Mouse (Mus musculus) kidney, adult 2 months (tissue): ENCODE measurements at regions not wholly inside any gene's neighbourhood (a gene's known extent, or its start where the extent isn't known, plus 50 kb on each side); places are given as distances from the start of the nearest gene placed in this dataset.

ENCODE experiments used
- DNase-seq: peaks from one replicate; pipeline ENCODE4 v3.0.0; 2021
- H3K27ac ChIP-seq: fragments of 200-500 bp; 2 replicates; pipeline ENCODE4 v1.5.1; 2012; ENCODE audit warnings: low read depth, low read length, control low read depth, inconsistent platforms; ENCODE audit not compliant: insufficient read depth
- H3K27me3 ChIP-seq: fragments of 200-500 bp; replicated peaks from 2 replicates; pipeline ENCODE4 v1.6.1; 2012; ENCODE audit warnings: mild to moderate bottlenecking, moderate library complexity, low read length, inconsistent platforms; ENCODE audit not compliant: control insufficient read depth, insufficient read depth
- H3K36me3 ChIP-seq: fragments of 200-500 bp; 2 replicates; pipeline ENCODE4 v1.6.1; 2012; ENCODE audit warnings: mild to moderate bottlenecking, moderate library complexity, low read length, inconsistent platforms; ENCODE audit not compliant: control insufficient read depth, insufficient read depth
- H3K4me1 ChIP-seq: fragments of 200-500 bp; 2 replicates; pipeline ENCODE4 v1.6.1; 2011; ENCODE audit warnings: low read length; ENCODE audit not compliant: control insufficient read depth, insufficient read depth
- H3K4me3 ChIP-seq: fragments of 200-500 bp; 2 replicates; pipeline ENCODE4 v1.5.1; 2011; ENCODE audit warnings: mild to moderate bottlenecking, low read depth, low read length, control low read depth; ENCODE audit not compliant: insufficient read depth
- CTCF ChIP-seq: fragments of 200-500 bp; conservative IDR thresholded peaks from 2 replicates; pipeline ENCODE4 v1.5.1; 2011; ENCODE audit warnings: low read depth, mild to moderate bottlenecking, control low read depth, low read length, moderate library complexity, mixed read lengths; ENCODE audit not compliant: insufficient read depth, insufficient read length
- POLR2A ChIP-seq: fragments of 200-500 bp; IDR thresholded peaks from one replicate; pipeline ENCODE4 v1.6.1; 2011; ENCODE audit warnings: low read depth, low read length, control low read depth
- WGBS: fragments of 180-500 bp; shearing (Covaris S2); methylation state at CpG from one replicate; pipeline ENCODE4 v1.1.7; 2018; 5-methylcytosine and 5-hydroxymethylcytosine counted together

DNA sequence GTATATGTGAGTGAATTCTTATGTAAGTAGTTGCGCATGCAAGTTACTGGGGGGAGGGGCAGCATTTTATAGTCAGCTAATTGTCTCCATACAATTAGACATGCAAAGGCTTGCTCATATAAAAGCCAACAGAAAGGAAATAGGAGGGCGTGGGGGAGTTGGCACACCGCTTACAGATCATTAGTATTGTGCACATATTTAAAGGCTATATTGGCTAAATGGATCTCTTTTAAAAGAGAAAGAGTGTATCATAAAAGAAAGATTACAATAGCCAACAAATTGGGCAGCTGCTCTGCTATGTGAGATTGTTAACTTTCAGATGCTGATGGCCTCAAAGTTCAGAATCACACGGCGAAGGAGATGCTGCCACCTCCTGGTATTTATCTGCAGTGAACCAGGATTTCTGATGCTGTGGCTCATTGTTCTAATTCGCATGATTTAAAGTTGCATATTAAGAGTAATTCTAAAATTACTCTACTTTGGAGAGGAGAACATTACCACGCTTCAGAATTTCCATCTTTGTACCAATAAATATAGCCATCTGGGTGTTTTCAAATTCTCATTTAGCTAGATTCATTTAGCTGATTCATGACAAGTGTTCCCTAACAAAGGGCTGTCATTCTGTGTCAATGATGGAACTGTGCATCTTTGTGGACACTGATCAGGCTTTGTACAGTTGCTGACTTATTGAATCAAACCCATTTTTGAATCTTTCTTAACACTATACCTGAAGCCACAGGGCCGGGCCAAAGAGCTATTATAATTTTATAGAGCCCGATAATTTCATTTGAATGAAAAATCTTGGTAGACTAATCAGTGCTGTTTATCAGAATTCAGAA, 156.7 kb upstream of the Pdzrn3 start:
- no peak for TF ChIP-seq POLR2A
- peak; percentile 80 for TF ChIP-seq CTCF
- Histone ChIP-seq H3K27ac (no peak overlapping the region), H3K4me1 (no peaks in the 10 kb centered on the region), H3K36me3 (no peaks in the 10 kb centered on the region), H3K27me3 (no peaks in the 10 kb centered on the region), H3K4me3 (no peak overlapping the region)
- peak; percentile 51 for DNase-seq
- 45% methylated on average over 9 of the region's 9 CpGs for WGBS

- Histone ChIP-seq H3K36me3 (no peaks in the 10 kb centered on the region), H3K27me3 (no peaks in the 10 kb centered on the region), H3K4me1 (no peaks in the 10 kb centered on the region), H3K27ac (no peak overlapping the region), H3K4me3 (peak overlapping the region; percentile 39)
- DNase-seq, result no peak
- 50% methylated on average over 7 of the region's 7 CpGs for WGBS
- TF ChIP-seq POLR2A, result no peak
- TF ChIP-seq CTCF, result no peak
These were observed 154.7 kb upstream of the Pdzrn3 start for GRCm38 (mm10) chr6:101532436-101532835.

DNA sequence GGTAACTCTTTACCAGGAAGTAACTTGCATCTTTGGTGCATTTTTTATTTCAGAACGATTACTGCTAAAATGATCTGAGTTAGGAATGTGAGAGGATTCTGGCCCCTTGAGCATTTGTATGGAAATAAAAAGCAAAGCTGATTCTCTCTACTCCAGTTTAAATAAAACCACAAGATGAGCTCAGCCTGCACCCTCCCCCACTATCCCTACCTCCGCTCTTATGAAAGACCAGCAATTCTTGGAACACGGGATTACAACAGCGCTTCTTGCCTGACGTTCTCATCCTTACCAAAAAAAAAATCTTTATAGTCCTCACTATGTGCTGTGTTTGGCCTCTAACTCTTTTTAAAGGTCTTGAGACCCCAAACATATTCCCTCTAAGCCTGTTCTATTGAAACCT, 154.2 kb upstream of the Pdzrn3 start:
- TF ChIP-seq CTCF, result no peak
- TF ChIP-seq POLR2A, result no peak
- WGBS, result 75% methylated on average over 5 of the region's 5 CpGs
- no peak for DNase-seq
- H3K4me3 ChIP-seq, result no peak overlapping the region
- H3K27ac ChIP-seq, result no peak overlapping the region
- no peaks in the 10 kb centered on the region for H3K36me3 ChIP-seq
- H3K27me3 ChIP-seq, result no peaks in the 10 kb centered on the region
- no peaks in the 10 kb centered on the region for H3K4me1 ChIP-seq

GRCm38 (mm10) chr6:101525129-101525528, 147.4 kb upstream of the Pdzrn3 start:
- H3K27ac ChIP-seq, result no peak overlapping the region
- TF ChIP-seq POLR2A, result no peak
- no peak for TF ChIP-seq CTCF
- H3K36me3 ChIP-seq, result no peaks in the 10 kb centered on the region
- no peaks in the 10 kb centered on the region for H3K27me3 ChIP-seq
- 59% methylated on average over 2 of the region's 2 CpGs for WGBS
- DNase-seq, result no peak
- H3K4me1 ChIP-seq, result no peaks in the 10 kb centered on the region
- H3K4me3 ChIP-seq, result no peak overlapping the region

GRCm38 (mm10) chr6:101521316-101521715, 143.6 kb upstream of the Pdzrn3 start:
- H3K36me3 ChIP-seq, result no peaks in the 10 kb centered on the region
- H3K4me3 ChIP-seq, result no peak overlapping the region
- DNase-seq, result no peak
- H3K27me3 ChIP-seq, result no peaks in the 10 kb centered on the region
- no peaks in the 10 kb centered on the region for H3K4me1 ChIP-seq
- no peak overlapping the region for H3K27ac ChIP-seq
- TF ChIP-seq POLR2A, result no peak
- no peak for TF ChIP-seq CTCF
- 95% methylated on average over 6 of the region's 6 CpGs for WGBS

GRCm38 (mm10) chr6:101520755-101521154, 143.1 kb upstream of the Pdzrn3 start:
- H3K36me3 ChIP-seq, result no peaks in the 10 kb centered on the region

DNA sequence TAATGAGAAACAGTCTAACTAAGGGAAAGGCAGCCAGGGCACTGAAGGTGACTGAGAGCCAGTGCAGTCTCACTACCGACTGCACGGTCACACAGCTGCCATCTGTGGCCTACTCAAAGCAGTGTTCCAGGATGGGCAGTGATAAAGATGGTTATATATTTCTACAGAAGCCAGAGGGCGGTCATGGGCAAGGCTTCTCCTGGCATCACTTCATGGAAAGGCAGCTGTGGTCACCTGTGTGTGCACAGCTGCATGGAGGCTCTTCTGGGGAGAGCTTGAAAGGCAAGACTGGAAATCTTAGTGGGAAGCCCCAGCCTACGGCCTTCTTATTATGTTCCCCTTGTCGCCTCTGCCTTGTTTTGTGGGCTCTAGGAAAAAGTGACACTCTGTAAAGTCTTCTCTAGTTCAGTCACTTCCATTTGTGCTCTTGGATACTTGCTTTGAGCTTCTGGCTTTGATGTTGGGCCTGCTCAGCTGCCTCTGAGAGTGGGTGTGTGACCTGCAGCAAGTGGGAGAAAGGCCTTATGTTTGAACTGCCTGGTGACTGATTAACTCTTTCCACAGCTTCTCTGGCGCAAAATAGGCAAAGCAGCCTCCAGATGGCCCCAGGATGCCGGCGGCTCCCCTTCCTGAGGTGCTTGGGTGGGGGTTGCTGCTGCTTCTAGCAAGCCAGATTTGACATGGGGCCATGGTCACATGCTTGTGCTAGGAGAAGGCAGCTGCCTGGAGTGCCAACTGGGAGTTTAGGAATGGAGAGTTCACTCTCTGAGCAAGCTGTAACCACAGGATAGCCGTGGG, 141.4 kb upstream of the Pdzrn3 start:
- WGBS, result 52% methylated on average over 9 of the region's 9 CpGs
- peak; percentile 10 for DNase-seq
- Histone ChIP-seq H3K27ac (no peak overlapping the region), H3K4me3 (no peak overlapping the region), H3K36me3 (no peaks in the 10 kb centered on the region), H3K27me3 (no peaks in the 10 kb centered on the region), H3K4me1 (no peaks in the 10 kb centered on the region)
- TF ChIP-seq CTCF (no peak), POLR2A (no peak)

More at GRCm38 (mm10) chr6:101520755-101521154, 143.1 kb upstream of the Pdzrn3 start:
- no peak for DNase-seq
- no peaks in the 10 kb centered on the region for H3K4me1 ChIP-seq
- H3K4me3 ChIP-seq, result no peak overlapping the region
- TF ChIP-seq POLR2A, result no peak
- no peak for TF ChIP-seq CTCF
- WGBS, result 90% methylated on average over 3 of the region's 3 CpGs
- no peaks in the 10 kb centered on the region for H3K27me3 ChIP-seq
- H3K27ac ChIP-seq, result no peak overlapping the region
